Mouse (Mus musculus): ENCODE data around the gene Slc2a3.

DNA sequence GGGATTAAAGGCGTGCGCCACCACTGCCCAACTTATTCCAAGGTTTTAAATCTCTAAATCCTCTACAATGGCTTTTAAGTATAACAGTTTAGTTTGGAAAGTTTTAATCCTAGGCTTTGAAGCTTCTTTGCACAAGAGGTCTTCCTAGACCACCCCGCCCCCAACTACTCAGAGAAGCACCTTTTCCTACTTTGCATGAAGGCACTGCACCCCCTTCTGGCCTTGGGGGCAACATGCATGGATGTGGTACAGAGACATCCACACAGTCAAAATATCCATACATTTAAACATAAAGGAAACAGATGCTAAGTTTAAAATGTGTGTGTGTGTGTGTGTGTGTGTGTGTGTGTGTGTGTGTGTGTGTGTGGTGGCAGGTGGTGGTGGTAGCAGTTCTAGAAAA lies 16.6 kb downstream of the Slc2a3 start:
- TF ChIP-seq CTCF (IDR thresholded peaks at IDR 0.05; ENCODE audit: low read depth, low read length) (no peak), TAL1 (conservative IDR thresholded peaks at IDR 0.05; ENCODE audit: low read depth, low read length) (no peak), GATA2 (IDR thresholded peaks at IDR 0.05; ENCODE audit: borderline replicate concordance, low read depth, low read length) (no peak), GATA1 (IDR thresholded peaks at IDR 0.05; ENCODE audit: borderline replicate concordance, low read length) (no peak), POLR2AphosphoS5 (IDR thresholded peaks at IDR 0.05; ENCODE audit: insufficient replicate concordance, low read depth, low read length) (no peak)

Measured in G1E (cell line).